Mouse (Mus musculus) ES-Bruce4 (cell line): ENCODE measurements around the gene Col7a1.

ENCODE experiments used
- CTCF ChIP-seq: IDR thresholded peaks from one replicate; pipeline ENCODE4 v1.8.1; 2011; ENCODE audit warnings: low read depth, low read length
- POLR2A ChIP-seq: IDR thresholded peaks from one replicate; pipeline ENCODE4 v1.8.1; 2011; ENCODE audit warnings: low read length; ENCODE audit not compliant: insufficient read depth

DNA sequence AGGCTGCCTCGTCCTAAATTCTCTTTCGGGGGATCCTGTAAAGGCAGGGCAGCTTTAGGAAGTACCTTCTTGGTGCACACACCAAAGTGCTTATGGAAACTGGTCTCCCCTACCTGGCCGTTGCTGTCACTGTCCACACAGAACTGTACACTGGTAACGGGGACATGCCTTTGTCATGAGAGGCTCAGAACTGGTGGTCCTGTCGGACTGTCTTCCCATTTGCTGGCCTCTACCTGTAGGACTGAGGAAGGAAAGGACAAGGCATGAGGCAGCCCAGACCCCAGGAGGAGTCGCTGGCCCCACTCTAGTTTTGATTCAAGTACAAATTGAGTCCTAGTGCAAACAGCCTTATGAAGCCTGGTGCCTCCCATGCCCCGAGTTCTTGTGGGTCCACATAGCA is 77.6 kb downstream of the Col7a1 start:
- TF ChIP-seq CTCF (no peak), POLR2A (no peak)
